Mouse (Mus musculus): Measurements from ENCODE around the gene Nrsn2. TPM values are rescaled to one million over a fixed set of nuclear protein-coding genes. Genes with fewer than 3 reads are reported as not detected.
A peak's percentile ranks its signal among the peaks of the same experiment; 100 is the strongest.

Nrsn2 gene
- polyA plus RNA-seq, 1 experiment from 2014 or later, result 1.7 TPM

DNA sequence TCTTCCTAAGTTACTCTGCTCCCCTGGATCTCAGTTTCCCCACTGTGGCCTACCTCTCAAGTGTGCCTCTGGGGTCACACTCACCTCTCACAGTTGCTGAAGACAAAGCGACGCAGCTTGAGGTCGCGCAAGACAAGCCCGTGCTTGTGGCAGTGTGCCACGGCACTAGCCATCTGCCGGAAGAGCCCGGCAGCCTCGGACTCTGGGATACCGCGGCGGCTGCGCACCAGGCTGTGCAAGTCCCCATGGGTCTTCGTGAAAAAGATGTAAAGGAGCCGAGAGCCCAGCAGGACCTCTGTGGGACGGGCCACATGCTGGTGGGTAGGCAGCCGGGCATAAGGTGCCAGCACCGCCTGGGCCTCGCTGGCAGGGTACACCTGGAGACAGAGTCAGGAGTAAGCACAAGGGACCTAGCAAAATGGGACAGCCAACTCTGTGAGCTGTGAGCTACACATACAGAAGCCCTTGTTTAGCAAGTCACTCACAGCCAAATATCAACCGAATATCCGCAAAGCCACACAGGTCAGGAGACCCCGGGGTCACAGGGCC, 36.7 kb downstream of the Nrsn2 start:
- Histone ChIP-seq H3K36me3 (ENCODE audit: control insufficient read depth, insufficient read depth, low read length) (no peaks in the 10 kb centered on the region), H3K27ac (ENCODE audit: low read depth, low read length) (no peak overlapping the region), H3K27me3 (ENCODE audit: control insufficient read depth, insufficient read depth, low read length) (no peaks in the 10 kb centered on the region), H3K4me2 (replicated peaks; ENCODE audit: low read depth, low read length) (no peak overlapping the region), H3K9me3 (ENCODE audit: control insufficient read depth, low read length) (no peaks in the 10 kb centered on the region), H3K4me1 (ENCODE audit: control insufficient read depth, insufficient read depth, low read length) (peaks cover 7% of the 10 kb centered on the region; the same call in 1 of the 2 replicates), H3K4me3 (ENCODE audit: low read length) (no peak overlapping the region), H3K9ac (ENCODE audit: low read depth, low read length) (no peak overlapping the region)
- ATAC-seq (ENCODE audit: low FRiP score, low TSS enrichment), result no peak
- 92% methylated on average over 22 of the region's 22 CpGs for WGBS

- H3K9ac ChIP-seq (ENCODE audit: low read depth, low read length), result no peak overlapping the region
- no peak for ATAC-seq (ENCODE audit: low FRiP score, low TSS enrichment)
- 85% methylated on average over 13 of the region's 13 CpGs for WGBS
- H3K4me3 ChIP-seq (ENCODE audit: low read length), result no peak overlapping the region
- H3K36me3 ChIP-seq (ENCODE audit: control insufficient read depth, insufficient read depth, low read length), result no peaks in the 10 kb centered on the region
- no peak overlapping the region for H3K27ac ChIP-seq (ENCODE audit: low read depth, low read length)
- no peak overlapping the region for H3K4me2 ChIP-seq (replicated peaks; ENCODE audit: low read depth, low read length)
- H3K4me1 ChIP-seq (ENCODE audit: control insufficient read depth, insufficient read depth, low read length), result no peaks in the 10 kb centered on the region
- no peaks in the 10 kb centered on the region for H3K27me3 ChIP-seq (ENCODE audit: control insufficient read depth, insufficient read depth, low read length)
- H3K9me3 ChIP-seq (ENCODE audit: control insufficient read depth, low read length), result no peaks in the 10 kb centered on the region
Measured at GRCm38 (mm10) chr2:152338319-152338718, 38.1 kb downstream of the Nrsn2 start.

DNA sequence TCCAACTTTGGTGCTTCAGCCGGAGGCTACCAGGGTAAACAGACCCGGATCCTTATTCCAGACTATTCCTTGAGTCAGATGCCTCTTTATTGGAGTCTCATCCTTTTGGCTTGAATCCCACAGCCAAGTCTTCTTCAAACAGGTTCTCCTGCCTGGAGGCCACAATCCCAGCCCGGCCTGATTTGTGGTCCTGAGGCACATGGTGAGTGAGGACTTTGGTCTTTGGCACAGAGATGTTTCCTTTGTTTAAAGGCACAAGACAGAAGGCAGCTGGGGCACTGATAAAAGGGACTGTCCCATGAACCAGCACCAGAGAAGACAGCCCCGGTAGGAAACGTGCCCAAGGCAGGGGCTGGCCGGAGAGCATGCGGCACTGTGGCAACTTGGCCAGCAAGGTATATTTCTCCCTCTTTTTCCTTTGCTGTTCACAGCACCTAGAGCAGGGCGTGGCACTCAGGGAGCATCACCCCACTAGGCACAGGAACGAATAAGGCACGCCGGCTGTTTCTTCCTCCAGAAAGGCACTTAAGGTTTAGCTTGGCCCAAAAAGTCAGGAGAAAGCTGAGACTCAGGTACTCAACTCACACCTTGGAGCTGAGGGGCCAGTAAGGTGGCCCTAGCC, 38.7 kb downstream of the Nrsn2 start:
- H3K36me3 ChIP-seq (ENCODE audit: control insufficient read depth, insufficient read depth, low read length), result no peaks in the 10 kb centered on the region
- 94% methylated on average over 11 of the region's 11 CpGs for WGBS
- H3K9ac ChIP-seq (ENCODE audit: low read depth, low read length), result no peak overlapping the region
- H3K27ac ChIP-seq (ENCODE audit: low read depth, low read length), result no peak overlapping the region
- no peaks in the 10 kb centered on the region for H3K4me1 ChIP-seq (ENCODE audit: control insufficient read depth, insufficient read depth, low read length)
- no peaks in the 10 kb centered on the region for H3K9me3 ChIP-seq (ENCODE audit: control insufficient read depth, low read length)
- no peaks in the 10 kb centered on the region for H3K27me3 ChIP-seq (ENCODE audit: control insufficient read depth, insufficient read depth, low read length)
- ATAC-seq (ENCODE audit: low FRiP score, low TSS enrichment), result no peak
- H3K4me3 ChIP-seq (ENCODE audit: low read length), result no peak overlapping the region
- no peak overlapping the region for H3K4me2 ChIP-seq (replicated peaks; ENCODE audit: low read depth, low read length)

DNA sequence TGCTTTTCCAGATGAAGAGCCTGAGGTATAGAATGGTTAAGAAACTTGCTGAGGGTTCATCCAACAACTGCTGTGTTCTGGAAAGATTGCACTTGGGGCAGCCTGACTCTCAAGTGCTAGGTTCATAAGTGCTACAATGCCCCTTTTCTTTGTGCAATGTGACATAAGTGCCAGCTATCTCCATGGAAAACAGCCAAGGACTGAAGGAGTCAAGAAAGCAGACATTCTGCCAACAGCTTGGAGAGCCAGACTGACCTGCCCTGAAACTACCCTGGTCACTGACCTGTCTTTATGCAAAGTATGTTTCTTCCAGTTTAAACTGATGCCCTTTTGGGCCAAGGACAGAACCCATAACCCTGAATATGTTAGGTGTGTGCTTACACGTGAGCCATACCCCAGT, 39.6 kb downstream of the Nrsn2 start:
- Histone ChIP-seq H3K27ac (ENCODE audit: low read depth, low read length) (no peak overlapping the region), H3K9ac (ENCODE audit: low read depth, low read length) (no peak overlapping the region), H3K36me3 (ENCODE audit: control insufficient read depth, insufficient read depth, low read length) (no peaks in the 10 kb centered on the region), H3K4me3 (ENCODE audit: low read length) (no peak overlapping the region), H3K4me1 (ENCODE audit: control insufficient read depth, insufficient read depth, low read length) (no peaks in the 10 kb centered on the region; the same call in 1 of the 2 replicates), H3K27me3 (ENCODE audit: control insufficient read depth, insufficient read depth, low read length) (no peaks in the 10 kb centered on the region), H3K4me2 (replicated peaks; ENCODE audit: low read depth, low read length) (no peak overlapping the region), H3K9me3 (ENCODE audit: control insufficient read depth, low read length) (no peaks in the 10 kb centered on the region)
- WGBS, result 77% methylated on average over 1 of the region's 1 CpGs
- ATAC-seq (ENCODE audit: low FRiP score, low TSS enrichment), result no peak

DNA sequence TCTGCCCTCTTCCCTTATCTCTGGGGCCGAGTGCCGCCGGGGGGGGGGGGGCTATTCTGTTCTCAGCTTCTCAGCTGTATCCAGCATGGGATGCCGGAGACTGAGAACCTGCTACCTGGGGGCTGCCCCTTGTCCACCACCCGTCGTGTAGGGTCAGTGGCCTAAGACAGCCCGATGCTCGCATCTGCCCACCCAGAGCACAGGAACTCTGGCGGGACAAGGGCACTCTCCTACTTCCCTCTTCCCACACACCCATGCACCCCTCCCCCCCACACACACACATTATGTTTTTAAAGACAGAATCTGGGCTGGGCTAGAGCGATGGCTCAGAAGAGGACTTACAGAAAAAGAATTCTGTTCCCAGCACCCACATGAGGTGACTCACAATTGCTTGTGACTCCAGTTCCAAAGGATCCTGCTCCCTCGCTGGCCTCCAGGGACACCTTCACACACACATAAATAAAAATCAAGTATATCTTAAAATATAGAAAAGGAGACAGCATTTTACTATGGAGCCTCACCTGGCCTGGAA, 41.1 kb downstream of the Nrsn2 start:
- no peak for ATAC-seq (ENCODE audit: low FRiP score, low TSS enrichment)
- 62% methylated on average over 11 of the region's 11 CpGs for WGBS
- Histone ChIP-seq H3K36me3 (ENCODE audit: control insufficient read depth, insufficient read depth, low read length) (no peaks in the 10 kb centered on the region), H3K4me2 (replicated peaks; ENCODE audit: low read depth, low read length) (no peak overlapping the region), H3K4me3 (ENCODE audit: low read length) (no peak overlapping the region), H3K27ac (ENCODE audit: low read depth, low read length) (no peak overlapping the region), H3K9me3 (ENCODE audit: control insufficient read depth, low read length) (no peaks in the 10 kb centered on the region), H3K9ac (ENCODE audit: low read depth, low read length) (no peak overlapping the region), H3K27me3 (ENCODE audit: control insufficient read depth, insufficient read depth, low read length) (no peaks in the 10 kb centered on the region), H3K4me1 (ENCODE audit: control insufficient read depth, insufficient read depth, low read length) (peaks cover 14% of the 10 kb centered on the region)

DNA sequence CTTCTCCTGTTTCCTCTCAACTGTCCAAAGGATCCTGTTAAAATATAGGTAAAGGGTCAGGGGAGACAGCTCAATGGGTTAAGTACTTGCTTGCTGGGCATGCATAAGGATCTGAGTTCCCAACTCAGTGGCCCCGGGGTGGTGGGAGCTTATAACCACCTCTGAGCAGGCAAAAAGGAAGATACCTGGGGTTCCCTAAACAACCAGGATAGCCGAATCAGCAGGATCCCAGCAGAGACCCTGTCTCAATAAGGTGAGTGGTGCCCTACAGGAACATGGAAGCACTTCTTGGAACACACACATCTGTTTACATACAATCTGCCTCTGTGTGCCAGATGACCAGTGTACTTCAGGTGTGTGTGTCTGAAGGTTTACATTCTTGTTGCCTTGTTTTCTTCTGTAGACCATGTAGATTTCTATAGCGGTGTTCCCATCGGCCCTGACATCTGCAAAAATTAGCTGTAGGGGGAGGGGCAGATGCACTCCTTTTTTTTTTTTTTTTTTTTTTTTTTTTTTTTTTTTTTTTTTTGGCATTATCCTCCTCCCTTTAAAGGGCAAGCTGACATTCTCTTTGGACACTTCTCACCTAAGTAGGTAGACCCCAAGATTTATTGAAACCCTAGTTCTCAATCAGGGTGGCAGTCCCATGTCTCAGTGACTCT, 43.0 kb downstream of the Nrsn2 start:
- H3K36me3 ChIP-seq (ENCODE audit: control insufficient read depth, insufficient read depth, low read length), result peaks cover 8% of the 10 kb centered on the region; the same call in 1 of the 2 replicates
- 73% methylated on average over 4 of the region's 4 CpGs for WGBS
- peaks cover 14% of the 10 kb centered on the region for H3K4me1 ChIP-seq (ENCODE audit: control insufficient read depth, insufficient read depth, low read length)
- H3K9me3 ChIP-seq (ENCODE audit: control insufficient read depth, low read length), result no peaks in the 10 kb centered on the region
- no peak overlapping the region for H3K9ac ChIP-seq (ENCODE audit: low read depth, low read length)
- H3K27ac ChIP-seq (ENCODE audit: low read depth, low read length), result no peak overlapping the region
- H3K27me3 ChIP-seq (ENCODE audit: control insufficient read depth, insufficient read depth, low read length), result no peaks in the 10 kb centered on the region
- H3K4me3 ChIP-seq (ENCODE audit: low read length), result no peak overlapping the region
- no peak overlapping the region for H3K4me2 ChIP-seq (replicated peaks; ENCODE audit: low read depth, low read length)
- ATAC-seq (ENCODE audit: low FRiP score, low TSS enrichment), result no peak

DNA sequence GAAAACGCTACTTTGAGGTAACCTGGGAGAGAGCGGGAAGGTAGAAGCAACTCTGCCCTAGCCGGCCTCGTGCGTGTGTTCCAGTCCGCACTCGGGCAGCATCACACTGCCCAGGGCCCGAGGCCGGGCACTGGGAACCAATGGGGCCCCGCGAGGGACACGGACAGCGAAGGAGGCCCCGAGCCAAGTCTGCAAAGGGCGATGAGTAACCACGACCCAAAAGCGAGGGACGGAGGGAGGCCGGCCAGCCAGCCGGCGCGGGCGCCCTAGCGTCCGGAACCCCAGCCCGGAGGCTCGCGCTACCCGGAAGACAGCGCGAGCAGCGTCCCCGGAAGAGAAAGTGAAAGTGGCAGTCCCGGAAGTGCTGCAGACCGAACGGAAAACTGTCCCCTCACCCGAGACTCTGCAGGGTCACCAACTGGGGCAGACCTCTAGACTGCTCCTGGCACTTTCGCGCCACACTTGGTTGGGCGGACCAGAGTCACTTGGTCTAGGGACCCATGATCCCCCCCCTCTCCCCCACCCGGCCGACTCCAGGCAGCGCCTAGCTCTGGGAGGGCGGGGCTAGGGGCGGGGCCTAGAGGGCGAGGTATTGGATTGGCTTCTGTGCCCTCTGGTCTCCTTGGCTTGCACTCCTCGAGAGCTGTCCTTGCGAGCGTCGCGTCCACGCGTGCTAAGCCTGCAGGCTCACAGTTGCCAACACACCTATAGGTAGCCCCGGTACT, 44.2 kb downstream of the Nrsn2 start, which contains the start of gene Rbck1:
Gene Rbck1, minus strand, starts transcription at position 553 of the 725 bp plus-strand sequence.
- Histone ChIP-seq H3K36me3 (ENCODE audit: control insufficient read depth, insufficient read depth, low read length) (peaks cover 14% of the 10 kb centered on the region; the same call in 1 of the 2 replicates), H3K9me3 (ENCODE audit: control insufficient read depth, low read length) (no peaks in the 10 kb centered on the region), H3K27me3 (ENCODE audit: control insufficient read depth, insufficient read depth, low read length) (no peaks in the 10 kb centered on the region), H3K4me2 (replicated peaks; ENCODE audit: low read depth, low read length) (peak within 1 kb of the TSS; percentile 89), H3K9ac (ENCODE audit: low read depth, low read length) (peak within 1 kb of the TSS; percentile 87), H3K4me3 (ENCODE audit: low read length) (peak within 1 kb of the TSS; percentile 92), H3K27ac (ENCODE audit: low read depth, low read length) (peak within 1 kb of the TSS; percentile 85), H3K4me1 (ENCODE audit: control insufficient read depth, insufficient read depth, low read length) (peaks cover 14% of the 10 kb centered on the region)
- ATAC-seq (ENCODE audit: low FRiP score, low TSS enrichment), result peak; percentile 95
- under 1% methylated on average over 54 of the region's 54 CpGs for WGBS

DNA sequence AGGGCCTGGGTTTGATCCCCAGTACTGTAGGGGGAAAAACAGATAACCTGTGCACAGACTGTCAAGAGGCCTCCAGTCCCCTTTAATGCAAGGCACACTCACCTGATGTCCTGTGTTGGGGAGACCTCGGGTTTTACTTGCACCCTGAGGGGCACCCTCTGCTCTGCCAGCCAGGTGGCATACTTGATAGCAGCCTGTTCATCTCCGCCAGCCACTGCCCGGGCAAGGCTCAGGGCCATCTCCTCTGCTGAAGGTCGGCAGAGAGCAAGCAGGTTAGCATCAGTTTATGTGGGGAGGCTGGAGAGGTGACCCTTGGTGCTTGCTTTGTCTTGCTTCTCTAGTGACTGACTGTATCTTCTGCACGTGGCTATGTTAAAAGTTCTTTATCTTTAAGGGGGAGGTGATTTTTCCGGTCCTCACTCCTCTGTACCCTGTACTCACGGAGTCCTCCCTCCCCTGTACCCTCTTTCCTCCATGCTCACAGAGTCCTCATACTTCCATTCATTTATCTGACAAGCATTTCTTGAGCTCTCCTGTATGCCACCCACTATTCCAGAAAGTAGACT, 45.5 kb downstream of the Nrsn2 start:
- H3K4me3 ChIP-seq (ENCODE audit: low read length), result peak overlapping the region; percentile 92
- peak overlapping the region; percentile 89 for H3K4me2 ChIP-seq (replicated peaks; ENCODE audit: low read depth, low read length)
- H3K27me3 ChIP-seq (ENCODE audit: control insufficient read depth, insufficient read depth, low read length), result no peaks in the 10 kb centered on the region
- no peak for ATAC-seq (ENCODE audit: low FRiP score, low TSS enrichment)
- 67% methylated on average over 7 of the region's 7 CpGs for WGBS
- no peaks in the 10 kb centered on the region for H3K9me3 ChIP-seq (ENCODE audit: control insufficient read depth, low read length)
- peaks cover 27% of the 10 kb centered on the region for H3K36me3 ChIP-seq (ENCODE audit: control insufficient read depth, insufficient read depth, low read length)
- H3K4me1 ChIP-seq (ENCODE audit: control insufficient read depth, insufficient read depth, low read length), result peaks cover 14% of the 10 kb centered on the region
- H3K9ac ChIP-seq (ENCODE audit: low read depth, low read length), result peak overlapping the region; percentile 23; the same call in 1 of the 2 replicates
- no peak overlapping the region for H3K27ac ChIP-seq (ENCODE audit: low read depth, low read length)
